Mouse (Mus musculus) layer of hippocampus, adult 2 months (tissue): ENCODE measurements around the gene Sap18. TPM values are rescaled to one million over a fixed set of nuclear protein-coding genes. Genes with fewer than 3 reads are reported as not detected.
"Not testable (repeated sequence)": the region's sequence is repeated elsewhere in the genome, so short reads cannot be mapped to it uniquely, and the experiment has no call there.

ENCODE experiments used
- DNase-seq, 2 experiments: peaks; one replicate each; pipeline ENCODE4 v3.0.0; 2022; ENCODE audit warnings: low spot score in 2 of 2
- H3K27ac ChIP-seq: fragments of 200-600 bp; 2 replicates; pipeline ENCODE4 v1.8.1; 2022
- H3K4me3 ChIP-seq: fragments of 200-600 bp; 2 replicates; pipeline ENCODE4 v1.8.1; 2022; ENCODE audit warnings: mild to moderate bottlenecking
- CTCF ChIP-seq: fragments of 200-600 bp; conservative IDR thresholded peaks from 2 replicates; pipeline ENCODE4 v1.8.1; 2022; ENCODE audit warnings: antibody characterized with exemption, mild to moderate bottlenecking, moderate library complexity
- total RNA-seq, 2 experiments: library from RNA; stranded (reverse); gene quantifications; 2 replicates each; pipeline ENCODE4 v1.2.3; 2021

Sap18 gene
- total RNA-seq, 2 experiments from 2014 or later, result 47.7 to 67.6 TPM

DNA sequence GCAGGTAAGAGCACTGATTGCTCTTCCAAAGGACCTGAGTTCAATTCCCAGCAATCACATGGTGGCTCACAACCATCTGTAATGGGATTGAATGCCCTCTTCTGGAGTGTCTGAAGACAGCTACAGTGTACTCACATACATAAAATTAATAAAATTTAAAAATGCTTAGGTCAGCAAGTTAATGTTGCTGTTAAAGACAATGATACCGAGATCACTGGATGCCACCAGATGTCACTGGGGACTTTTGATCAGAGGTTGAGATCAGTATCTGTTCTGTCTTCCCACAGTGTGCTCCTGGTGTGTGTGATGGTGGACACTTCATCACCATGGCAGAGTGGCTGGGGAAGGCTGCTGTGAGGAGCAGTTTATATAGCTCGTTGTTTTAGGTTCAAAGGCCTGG, 8.7 kb upstream of the Sap18 start:
- no peak for TF ChIP-seq CTCF
- no peak for DNase-seq
- Histone ChIP-seq H3K27ac (no peak overlapping the region), H3K4me3 (no peak overlapping the region)

DNA sequence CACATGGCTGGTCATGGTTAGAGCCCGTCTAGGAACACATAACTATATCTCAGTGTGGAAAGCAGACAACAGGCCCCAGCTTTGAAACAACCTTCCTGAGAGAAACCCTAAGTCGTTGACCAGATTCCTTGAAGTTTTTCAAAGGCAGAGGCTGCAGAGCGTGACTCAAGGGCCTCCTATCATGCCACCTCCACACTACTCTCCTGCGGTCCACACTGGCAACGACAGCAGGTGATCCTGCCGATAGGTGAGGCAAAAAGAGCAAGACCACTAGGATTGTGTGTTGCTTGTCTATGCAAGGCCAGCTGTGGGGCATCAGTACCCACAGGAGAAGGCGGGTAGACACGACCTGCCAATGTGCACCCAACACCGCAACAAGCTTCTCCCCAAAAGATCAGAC, 8.2 kb upstream of the Sap18 start:
- no peak overlapping the region for H3K4me3 ChIP-seq
- no peak for TF ChIP-seq CTCF
- H3K27ac ChIP-seq, result no peak overlapping the region
- no peak for DNase-seq

DNA sequence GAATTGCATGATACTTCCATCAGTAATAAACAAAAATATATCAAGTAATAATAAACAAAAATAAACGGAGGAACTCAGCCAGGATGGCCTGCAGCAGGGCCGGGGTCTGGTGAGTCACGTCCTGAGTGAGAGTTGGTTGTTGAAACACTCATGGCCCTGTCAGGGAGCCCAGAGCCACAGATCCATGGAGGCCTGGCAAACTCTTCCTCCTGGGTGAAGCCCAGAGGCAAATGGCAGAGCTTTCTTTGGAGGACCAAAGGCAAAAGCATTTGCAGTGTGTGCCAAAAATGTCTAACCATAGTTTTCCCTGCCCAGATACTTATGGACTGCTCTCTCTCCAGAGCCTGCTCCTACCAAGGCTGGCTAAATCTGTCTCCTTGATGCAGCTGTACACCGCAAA, 6.8 kb upstream of the Sap18 start:
- DNase-seq, result no peak
- no peak for TF ChIP-seq CTCF
- no peak overlapping the region for H3K27ac ChIP-seq
- no peak overlapping the region for H3K4me3 ChIP-seq

DNA sequence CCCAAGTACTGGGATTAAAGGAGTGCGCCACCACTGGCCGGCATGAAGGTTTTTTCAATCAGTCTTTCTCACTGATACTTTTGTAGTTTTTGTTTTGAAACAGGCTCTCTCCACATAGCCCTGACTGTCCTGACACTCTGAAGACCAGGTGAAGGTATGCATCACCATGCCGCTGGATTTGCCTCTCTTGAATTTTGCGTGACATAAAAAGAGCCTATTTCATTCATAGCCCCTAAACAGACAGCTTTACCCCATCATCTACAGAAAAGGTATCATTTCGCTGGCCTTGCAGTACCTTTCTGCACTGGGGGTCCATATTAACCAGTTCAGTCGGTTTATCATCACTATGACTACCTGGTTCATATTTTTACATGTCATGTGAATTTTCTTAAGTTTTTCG, 429 bp upstream of the Sap18 start:
- Histone ChIP-seq H3K4me3 (peak overlapping the region; percentile 88), H3K27ac (peak overlapping the region; percentile 93)
- TF ChIP-seq CTCF, result peak; percentile 38
- peak in 1 of 2 experiments; percentile 8 for DNase-seq

DNA sequence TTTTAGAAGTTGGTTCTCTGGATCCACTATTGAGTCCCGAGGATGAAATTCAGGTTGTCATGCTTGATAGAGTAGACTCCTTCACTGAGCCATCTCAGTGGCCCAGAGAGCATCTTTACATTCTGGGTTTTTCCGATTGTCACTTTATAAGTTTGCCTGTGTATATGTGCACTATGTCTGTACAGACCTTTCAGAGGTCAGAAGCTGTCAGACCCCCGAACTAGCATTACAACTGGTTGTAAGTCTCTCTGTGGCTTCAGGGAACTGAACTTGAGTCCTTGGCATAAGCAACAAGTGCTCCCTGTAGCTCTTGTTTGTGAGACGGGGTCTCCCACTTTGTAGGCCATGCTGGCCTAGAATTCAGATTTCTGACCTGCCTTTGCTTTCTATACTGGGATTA, 5.8 kb downstream of the Sap18 start:
- DNase-seq, result no peak
- no peak for TF ChIP-seq CTCF
- H3K27ac ChIP-seq, result no peak overlapping the region
- H3K4me3 ChIP-seq, result no peak overlapping the region

DNA sequence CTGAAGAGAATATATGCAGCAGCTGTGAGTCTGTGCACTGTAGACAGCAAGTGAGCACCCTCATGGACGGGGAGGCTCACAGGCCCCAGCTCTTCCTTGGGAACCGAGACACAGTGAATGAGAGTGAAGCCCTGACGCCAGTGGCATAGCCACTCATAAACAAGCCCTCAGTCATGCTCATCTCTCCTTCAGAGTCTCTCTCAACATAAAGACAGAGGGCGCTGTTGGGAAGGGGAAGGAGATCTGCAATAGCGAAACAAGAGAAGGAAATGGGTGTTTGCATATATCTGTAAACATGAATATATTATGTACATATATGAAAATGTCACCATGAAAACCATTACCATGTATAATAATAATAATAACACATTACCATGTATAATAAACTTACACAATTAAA, 10.6 kb downstream of the Sap18 start:
- no peak overlapping the region for H3K27ac ChIP-seq
- peak; percentile 68 for TF ChIP-seq CTCF
- H3K4me3 ChIP-seq, result no peak overlapping the region
- DNase-seq, result no peak

DNA sequence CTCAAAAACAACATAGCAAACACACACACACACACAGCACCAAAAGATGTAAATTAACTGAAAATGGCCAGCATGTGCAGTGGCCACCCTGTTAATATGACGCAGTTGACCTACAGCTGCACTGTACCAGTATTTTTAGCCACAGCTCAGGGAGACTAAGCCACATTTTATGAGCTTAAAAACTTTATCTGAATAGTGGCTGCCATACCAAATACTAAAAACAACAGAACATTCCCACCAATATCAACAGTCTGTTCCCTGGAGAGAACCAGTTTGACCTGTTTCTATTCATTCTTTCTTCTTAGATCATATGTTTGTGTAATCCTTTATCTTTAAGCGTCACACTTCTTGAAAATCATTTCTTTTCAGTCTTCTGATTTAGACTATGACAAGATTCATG, 12.9 kb downstream of the Sap18 start:
- no peak overlapping the region for H3K27ac ChIP-seq
- no peak for TF ChIP-seq CTCF

DNA sequence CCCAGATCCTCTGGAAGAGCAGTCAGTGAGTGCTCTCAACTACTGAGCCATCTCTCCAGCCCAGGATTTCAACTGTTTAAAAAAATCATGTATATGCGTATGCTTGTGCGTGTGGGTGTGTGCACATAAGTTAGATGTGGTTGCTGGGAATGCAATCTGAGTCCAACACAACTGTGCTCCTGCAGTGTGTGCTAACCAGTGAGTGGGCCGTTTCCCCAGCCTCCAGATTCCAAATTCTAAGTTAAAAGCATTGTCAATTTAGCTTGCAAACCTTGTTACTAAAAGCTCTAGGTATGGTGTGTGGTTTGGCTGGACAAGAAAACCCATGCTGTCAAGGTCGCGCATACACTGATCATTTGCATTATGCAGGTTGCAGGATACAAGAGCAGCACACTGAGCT, 13.9 kb downstream of the Sap18 start:
- no peak for DNase-seq
- Histone ChIP-seq H3K27ac (no peak overlapping the region), H3K4me3 (no peak overlapping the region)
- no peak for TF ChIP-seq CTCF

More for the DNA sequence above, 12.9 kb downstream of the Sap18 start:
- H3K4me3 ChIP-seq, result no peak overlapping the region
- DNase-seq, result no peak

DNA sequence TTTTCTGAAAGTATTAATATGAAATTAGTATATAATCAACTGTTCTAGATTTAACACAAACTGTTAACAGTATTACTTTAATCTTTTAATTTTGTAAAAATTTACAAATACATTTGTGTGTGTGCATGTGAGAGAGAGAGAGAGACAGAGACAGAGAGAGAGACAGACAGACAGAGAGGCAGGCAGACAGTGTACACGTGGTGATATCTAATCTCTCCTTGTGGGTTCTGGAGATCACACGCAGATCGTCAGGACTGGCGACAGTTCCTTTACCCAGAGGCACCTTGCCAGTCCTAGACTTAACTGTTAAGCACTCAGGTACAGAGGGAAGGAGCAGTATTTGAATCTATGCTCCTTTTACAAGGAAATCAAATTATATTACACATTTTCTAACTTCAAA, 22.9 kb downstream of the Sap18 start:
- H3K4me3 ChIP-seq, result no peak overlapping the region
- DNase-seq, result no peak
- H3K27ac ChIP-seq, result no peak overlapping the region
- TF ChIP-seq CTCF, result no peak

DNA sequence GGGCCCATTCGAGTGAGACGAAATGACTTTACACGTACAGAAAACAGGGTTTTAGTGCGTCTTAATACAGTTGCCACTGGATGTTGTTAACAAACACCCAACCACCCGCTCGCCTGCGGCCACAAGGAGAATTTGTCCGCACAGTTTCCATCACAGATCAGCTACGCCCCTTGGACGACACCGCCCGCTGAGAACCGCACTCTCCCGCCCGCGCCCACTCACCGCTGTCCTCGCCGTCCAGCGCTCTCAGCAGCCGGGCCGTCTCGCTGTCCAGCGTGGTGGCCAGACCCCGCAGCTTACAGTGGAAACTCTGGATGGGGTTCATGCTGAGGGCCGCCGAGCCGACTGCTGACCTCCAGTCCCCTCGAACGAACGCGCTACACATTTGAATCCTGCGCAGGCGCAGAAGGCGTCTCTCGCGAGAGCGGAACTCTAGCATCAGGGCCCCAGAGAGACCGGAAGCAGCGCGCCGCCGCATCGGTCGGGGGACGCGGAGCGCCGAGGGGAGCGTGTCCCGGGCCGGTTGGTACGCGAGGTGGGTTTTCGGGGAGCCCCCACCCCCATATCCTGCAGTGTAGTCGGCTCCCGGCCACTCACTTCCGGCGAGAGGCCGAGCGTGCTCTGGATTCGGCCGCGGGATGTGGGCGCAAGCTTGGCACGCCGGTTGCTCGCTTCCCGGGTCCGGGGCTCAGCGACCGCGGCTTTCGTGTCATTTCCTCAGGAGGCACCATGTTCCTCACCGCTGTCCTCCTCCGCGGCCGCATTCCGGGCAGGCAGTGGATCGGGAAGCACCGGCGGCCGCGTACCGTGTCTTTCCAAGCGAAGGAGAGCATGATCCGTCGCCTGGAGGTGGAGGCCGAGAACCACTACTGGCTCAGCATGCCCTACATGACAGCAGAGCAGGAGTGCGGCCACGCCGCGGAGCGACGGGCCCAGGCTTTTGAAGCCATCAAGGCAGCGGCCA, 28.1 kb downstream of the Sap18 start, which contains the start of the genes Ska3 and Mrpl57:
Gene Ska3, minus strand, starts transcription at position 398 of the 964 bp plus-strand sequence.
Gene Mrpl57, plus strand, starts transcription at position 447 of the 964 bp plus-strand sequence.
- no peak for TF ChIP-seq CTCF

DNA sequence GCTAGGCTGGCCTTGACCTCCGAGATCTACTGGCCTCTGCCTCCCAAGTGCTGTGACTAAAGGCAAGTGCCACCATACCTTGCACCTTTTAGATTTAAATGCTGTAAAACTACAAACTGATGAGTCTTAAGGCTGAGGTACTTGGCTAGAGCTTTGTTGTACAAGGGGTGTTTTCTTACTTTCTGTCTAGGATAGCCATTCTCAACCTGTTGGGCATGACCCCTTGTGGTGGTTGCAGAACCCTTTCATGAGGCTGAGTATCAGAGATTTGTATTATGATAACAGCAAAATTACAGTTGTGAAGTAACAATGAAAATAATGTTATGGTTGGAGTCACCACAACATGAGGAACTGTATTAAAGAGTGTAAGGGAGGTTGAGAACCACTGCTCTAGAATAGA, 29.3 kb downstream of the Sap18 start:
- H3K27ac ChIP-seq, result peak overlapping the region; percentile 98
- H3K4me3 ChIP-seq, result peak overlapping the region; percentile 67
- DNase-seq, result no peak
- TF ChIP-seq CTCF, result no peak; the same call in 1 of the 2 replicates

More for the DNA sequence above, 28.1 kb downstream of the Sap18 start, which contains the start of the genes Ska3 and Mrpl57:
- H3K27ac ChIP-seq, result peak within 1 kb of the TSS; percentile 98
- DNase-seq, result peak; percentile 89 to 93
- H3K4me3 ChIP-seq, result peak within 1 kb of the TSS; percentile 67

DNA sequence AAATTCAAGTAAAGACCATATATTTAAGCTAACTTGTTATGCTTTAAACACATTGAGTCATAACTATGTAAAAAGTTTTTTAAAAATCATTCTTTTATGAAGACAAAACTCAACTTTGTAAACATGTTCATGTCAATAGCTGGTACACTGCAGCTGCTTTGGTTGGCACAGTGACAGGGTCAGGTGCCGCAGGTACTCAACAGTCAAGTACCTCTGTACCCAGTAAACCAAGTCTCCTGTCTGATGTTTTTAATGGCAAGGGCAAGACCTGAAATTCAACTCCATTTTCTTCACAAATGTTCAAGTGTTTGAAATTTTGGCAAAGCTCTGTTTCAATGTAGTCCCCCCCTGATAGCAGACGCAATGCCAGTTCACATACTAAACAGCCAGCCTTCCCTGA, 35.5 kb downstream of the Sap18 start:
- no peak for TF ChIP-seq CTCF
- H3K27ac ChIP-seq, result no peak overlapping the region
- no peak for DNase-seq
- no peak overlapping the region for H3K4me3 ChIP-seq

DNA sequence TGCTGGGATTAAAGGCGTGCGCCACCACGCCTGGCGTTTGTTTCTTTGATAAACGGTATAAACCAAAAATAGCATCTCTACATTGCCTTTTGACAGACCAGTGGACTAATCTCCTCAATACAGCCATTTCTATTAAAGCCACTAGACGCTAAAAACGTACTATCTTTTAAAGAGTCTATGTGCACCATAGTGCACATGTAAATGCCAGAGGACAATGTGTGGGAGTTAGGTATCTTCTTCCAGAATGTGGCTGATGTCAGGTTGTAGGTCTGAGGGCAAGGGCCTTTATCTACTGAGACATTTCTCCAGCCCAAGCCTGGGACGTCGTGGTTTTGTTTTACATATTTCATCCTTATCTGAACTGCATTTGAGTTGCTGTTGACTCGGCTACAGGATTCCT, 37.2 kb downstream of the Sap18 start:
- TF ChIP-seq CTCF, result no peak
- no peak for DNase-seq
- Histone ChIP-seq H3K4me3 (no peak overlapping the region), H3K27ac (no peak overlapping the region)

DNA sequence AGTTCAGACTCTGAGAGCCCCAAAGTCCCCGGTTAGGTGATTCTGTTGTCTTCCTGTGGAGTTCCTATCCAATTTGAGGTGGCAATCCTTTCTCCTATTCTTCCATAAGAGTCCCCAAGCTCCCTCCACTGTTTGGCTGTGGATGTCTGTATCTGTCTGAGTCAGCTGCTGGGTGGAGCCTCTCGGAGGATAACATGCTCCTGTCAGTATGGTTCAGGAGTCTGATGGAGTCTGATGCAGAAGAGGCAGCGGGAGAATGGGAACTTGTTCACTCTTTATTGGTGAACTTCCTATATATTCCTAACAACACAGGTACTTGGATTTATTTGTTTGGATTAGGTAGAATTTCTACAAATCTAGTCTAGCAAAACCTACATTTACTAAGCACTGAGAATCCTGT, 46.6 kb downstream of the Sap18 start:
- TF ChIP-seq CTCF, result no peak
- Histone ChIP-seq H3K27ac (no peak overlapping the region), H3K4me3 (no peak overlapping the region)
- no peak for DNase-seq

DNA sequence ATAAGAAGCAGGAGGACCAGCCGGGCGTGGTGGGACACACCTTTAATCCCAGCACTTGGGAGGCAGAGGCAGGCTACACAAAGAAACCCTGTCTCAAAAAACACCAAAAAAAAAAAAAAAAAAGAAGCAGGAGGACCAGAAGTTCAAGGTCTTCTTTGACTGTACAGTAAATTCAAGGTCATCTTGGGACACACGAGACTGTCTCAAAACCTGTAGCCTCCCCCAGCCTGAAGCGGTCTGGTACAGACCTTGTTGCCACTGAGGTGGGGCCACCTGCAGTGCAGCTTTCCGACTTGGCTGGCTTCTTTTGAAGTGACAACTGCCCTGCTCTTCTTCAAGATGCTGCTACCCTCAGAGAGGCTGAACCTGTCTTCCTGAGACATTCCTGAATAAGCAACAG, 50.1 kb downstream of the Sap18 start:
- H3K27ac ChIP-seq, DNase-seq, H3K4me3 ChIP-seq: not testable (repeated sequence)
